Mouse (Mus musculus): ENCODE measurements around the gene Adam19. TPM values are rescaled to one million over a fixed set of nuclear protein-coding genes. Genes with fewer than 3 reads are reported as not detected.

Adam19 gene
- polyA plus RNA-seq, 1 experiment from 2014 or later = 12.5 TPM

DNA sequence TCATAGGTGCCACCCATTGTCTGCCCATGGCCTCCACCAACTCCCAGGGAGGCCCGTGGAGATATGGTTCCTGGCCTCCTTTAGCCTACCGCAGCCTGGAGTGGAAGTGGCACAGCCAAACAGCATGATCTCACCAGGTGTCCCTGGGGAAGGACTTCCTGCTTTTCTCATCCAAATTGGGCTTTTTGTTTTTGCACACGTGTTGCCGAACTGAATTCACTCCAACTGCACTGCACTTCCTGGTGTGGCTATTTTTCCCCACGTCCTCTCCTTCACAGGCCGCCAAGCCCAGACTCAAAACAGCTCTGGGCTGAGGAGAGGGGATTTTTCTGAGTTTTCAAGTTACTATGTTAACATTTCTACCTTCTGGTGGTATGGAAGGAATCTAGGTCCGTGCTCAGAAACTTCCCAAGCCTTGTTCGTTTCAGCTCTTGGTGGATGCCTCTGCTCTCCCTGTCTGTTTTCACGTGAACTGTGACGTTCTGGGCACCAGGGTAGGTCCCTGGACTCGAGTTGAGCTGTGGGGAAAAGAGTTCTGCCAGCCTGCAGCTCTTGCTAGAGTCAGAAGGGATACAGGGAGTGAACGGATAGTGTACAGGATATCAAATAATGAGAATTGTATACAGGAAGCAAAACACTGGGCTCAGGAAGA, 13.1 kb downstream of the Adam19 start:
- no peak for ATAC-seq (ENCODE audit: low FRiP score, low read depth)
- H3K27ac ChIP-seq (replicated peaks) = peak overlapping the region; percentile 56

DNA sequence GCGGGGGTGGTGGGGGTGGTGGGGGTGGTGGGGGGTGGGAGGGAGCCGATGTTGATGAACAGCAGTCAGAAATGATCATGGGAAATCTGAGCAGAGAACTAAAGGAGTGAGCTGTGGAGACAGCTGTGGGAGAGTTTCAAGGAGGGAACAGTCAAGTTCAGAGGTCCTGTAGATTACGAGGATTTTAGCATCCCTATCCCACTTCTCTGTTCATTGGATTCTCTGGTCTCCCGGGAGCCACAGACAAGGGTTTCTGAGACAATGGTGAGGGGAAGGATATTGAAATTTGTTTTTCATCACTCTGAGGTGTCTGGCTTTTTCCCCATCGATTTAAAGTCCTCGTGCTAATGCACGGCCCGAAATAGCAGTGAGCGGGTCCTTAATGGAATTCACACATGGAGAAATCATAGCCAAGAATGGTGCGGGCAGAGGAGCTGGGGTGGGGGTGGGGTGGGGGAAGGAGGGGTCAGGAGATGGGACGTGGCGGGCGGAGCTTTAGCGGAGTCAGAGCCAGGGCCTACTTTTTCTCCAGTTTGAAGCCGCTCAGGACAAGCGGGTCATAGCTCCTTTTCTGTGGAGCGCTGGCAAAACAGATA, 13.7 kb downstream of the Adam19 start:
- no peaks in the 10 kb centered on the region for H3K9me3 ChIP-seq
- H3K36me3 ChIP-seq = no peaks in the 10 kb centered on the region
- 23% methylated on average over 17 of the region's 17 CpGs for WGBS
- no peak overlapping the region; the same call in 1 of the 2 replicates for H3K9ac ChIP-seq (replicated peaks)
- ATAC-seq (ENCODE audit: low FRiP score, low read depth) = 0 out of 2 replicates have a peak, but pooled peaks have one; percentile 30
- 0 out of 2 replicates have a peak overlapping the region, but pooled peaks have one; percentile 17 for H3K4me2 ChIP-seq (replicated peaks)
- no peak overlapping the region for H3K4me3 ChIP-seq
- H3K4me1 ChIP-seq = peaks cover 19% of the 10 kb centered on the region
- peak overlapping the region; percentile 56 for H3K27ac ChIP-seq (replicated peaks)
- H3K27me3 ChIP-seq = no peaks in the 10 kb centered on the region

More for the DNA sequence above, 13.1 kb downstream of the Adam19 start:
- WGBS = 36% methylated on average over 12 of the region's 12 CpGs
- H3K27me3 ChIP-seq = no peaks in the 10 kb centered on the region
- no peak overlapping the region for H3K9ac ChIP-seq (replicated peaks)
- peaks cover 19% of the 10 kb centered on the region for H3K4me1 ChIP-seq
- 0 out of 2 replicates have a peak overlapping the region, but pooled peaks have one; percentile 17 for H3K4me2 ChIP-seq (replicated peaks)
- no peak overlapping the region for H3K4me3 ChIP-seq
- no peaks in the 10 kb centered on the region for H3K9me3 ChIP-seq
- no peaks in the 10 kb centered on the region for H3K36me3 ChIP-seq

DNA sequence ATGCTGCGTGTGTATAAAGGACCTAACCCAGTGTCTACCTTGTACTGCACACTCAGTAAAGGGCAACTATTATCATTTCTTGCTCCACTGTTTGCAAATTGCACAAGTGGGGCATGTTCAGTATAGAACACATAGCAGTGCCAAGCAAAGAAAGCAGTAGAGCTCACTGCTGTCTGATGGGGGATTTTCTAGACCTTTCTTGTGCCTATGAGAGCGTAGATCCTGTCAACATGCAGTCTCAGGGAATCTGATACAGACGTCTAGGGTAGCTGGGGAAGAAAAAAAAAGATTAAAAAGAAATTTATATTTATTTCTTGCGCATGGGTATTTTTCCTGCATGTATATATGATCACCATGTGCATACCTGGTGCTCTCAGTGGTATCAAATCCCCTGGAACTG, 14.4 kb downstream of the Adam19 start:
- H3K27ac ChIP-seq (replicated peaks) = peak overlapping the region; percentile 56; the same call in 1 of the 2 replicates

DNA sequence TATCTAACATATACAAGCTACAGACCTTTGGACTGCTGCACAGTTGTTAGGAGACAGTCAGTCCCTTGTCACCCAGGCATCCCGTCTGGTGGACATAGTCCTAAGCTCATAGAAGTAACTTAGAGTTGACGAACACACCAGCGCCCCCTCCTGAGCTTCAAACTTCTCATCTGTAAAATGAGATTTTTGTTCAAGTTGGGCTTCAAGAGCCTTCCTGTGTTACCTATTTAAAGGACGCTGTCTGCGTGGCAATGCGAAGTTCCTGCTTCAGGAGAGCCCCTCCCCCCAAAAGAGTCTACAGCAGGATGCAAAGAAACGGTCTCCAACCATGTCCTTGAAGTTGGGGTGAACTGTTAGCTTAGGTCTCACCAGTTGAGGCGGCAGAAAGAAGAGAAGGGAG, 15.0 kb downstream of the Adam19 start:
- H3K4me1 ChIP-seq = peaks cover 11% of the 10 kb centered on the region
- 79% methylated on average over 8 of the region's 8 CpGs for WGBS
- H3K4me2 ChIP-seq (replicated peaks) = no peak overlapping the region
- no peak overlapping the region for H3K27ac ChIP-seq (replicated peaks)
- H3K9me3 ChIP-seq = no peaks in the 10 kb centered on the region
- H3K9ac ChIP-seq (replicated peaks) = no peak overlapping the region
- no peak for ATAC-seq (ENCODE audit: low FRiP score, low read depth)
- no peaks in the 10 kb centered on the region for H3K27me3 ChIP-seq
- no peak overlapping the region for H3K4me3 ChIP-seq
- H3K36me3 ChIP-seq = no peaks in the 10 kb centered on the region; the same call in 1 of the 2 replicates

More for the DNA sequence above, 14.4 kb downstream of the Adam19 start:
- Histone ChIP-seq H3K9ac (replicated peaks) (no peak overlapping the region), H3K36me3 (no peaks in the 10 kb centered on the region), H3K4me3 (no peak overlapping the region), H3K9me3 (no peaks in the 10 kb centered on the region), H3K27me3 (no peaks in the 10 kb centered on the region), H3K4me1 (peaks cover 13% of the 10 kb centered on the region), H3K4me2 (replicated peaks) (0 out of 2 replicates have a peak overlapping the region, but pooled peaks have one; percentile 17)
- no peak for ATAC-seq (ENCODE audit: low FRiP score, low read depth)
- WGBS = 82% methylated on average over 4 of the region's 4 CpGs

DNA sequence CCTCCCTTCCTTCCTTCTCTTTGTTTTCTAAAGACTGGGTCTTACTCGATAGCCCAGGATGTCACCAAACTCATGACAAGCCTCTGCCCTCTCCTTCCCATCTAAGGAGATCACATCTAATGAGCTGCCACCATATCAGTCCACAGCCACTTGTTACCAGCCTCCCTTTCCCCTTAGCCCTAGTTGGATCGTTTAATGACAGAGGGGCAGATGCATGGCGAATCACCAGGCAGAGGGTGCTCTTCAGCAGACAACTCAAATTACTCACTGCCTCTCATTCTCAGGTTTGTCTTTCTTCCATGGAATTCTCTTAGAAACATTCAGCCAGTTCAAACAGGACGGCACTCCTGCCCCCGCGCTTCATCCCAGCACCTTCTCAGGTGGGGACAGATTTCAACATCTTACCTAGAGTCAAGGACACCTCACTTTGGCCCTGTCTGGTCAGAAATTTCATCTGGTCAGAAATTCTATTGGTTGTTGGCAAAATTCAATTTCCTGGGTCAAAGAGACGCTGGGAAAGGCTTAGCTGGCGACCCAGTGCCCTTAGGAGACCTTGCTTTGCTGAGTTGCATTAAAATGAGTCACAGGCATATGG, 16.8 kb downstream of the Adam19 start:
- 76% methylated on average over 8 of the region's 8 CpGs for WGBS
- Histone ChIP-seq H3K36me3 (peaks cover 5% of the 10 kb centered on the region; the same call in 1 of the 2 replicates), H3K4me3 (no peak overlapping the region), H3K4me1 (peaks cover 11% of the 10 kb centered on the region), H3K27me3 (no peaks in the 10 kb centered on the region), H3K4me2 (replicated peaks) (no peak overlapping the region), H3K9me3 (no peaks in the 10 kb centered on the region), H3K27ac (replicated peaks) (no peak overlapping the region), H3K9ac (replicated peaks) (no peak overlapping the region)
- no peak for ATAC-seq (ENCODE audit: low FRiP score, low read depth)

DNA sequence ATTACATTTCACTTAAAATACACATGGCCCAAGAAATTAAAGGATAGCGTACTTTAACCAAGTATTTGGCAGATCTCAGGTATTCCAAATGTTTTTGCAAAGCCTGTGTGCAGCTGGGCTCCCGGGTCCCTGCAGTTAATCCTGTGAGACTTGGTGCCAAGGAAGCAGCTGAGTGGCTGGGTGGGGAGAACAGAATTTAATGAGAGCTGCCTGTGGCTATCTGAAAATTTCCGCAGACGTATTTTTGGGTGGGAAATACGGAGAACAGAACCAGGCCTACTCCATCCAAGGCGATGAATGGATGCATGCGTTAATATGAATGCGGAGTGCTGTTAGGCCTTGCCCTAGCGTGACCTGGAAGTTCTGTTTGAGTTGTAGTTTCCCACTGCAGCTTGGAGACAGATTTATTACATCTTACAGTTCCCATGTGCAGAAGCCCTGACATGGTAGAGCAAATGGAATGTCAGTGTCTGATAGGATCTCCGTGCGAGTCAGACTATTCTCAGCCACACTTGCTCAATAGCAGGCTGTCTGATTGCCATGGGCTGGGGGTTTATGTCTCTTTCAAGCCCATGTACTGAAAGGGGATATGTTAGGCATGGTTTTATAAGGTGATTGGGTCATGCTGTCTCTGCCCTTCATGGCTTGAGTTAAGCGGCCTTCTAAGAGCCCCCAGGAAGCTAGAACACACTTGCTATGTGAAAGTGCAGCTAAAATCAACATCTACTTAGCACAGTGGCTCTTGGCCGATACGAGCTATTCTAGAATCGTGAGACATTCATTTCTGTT, 17.5 kb downstream of the Adam19 start:
- ATAC-seq (ENCODE audit: low FRiP score, low read depth) = no peak
- Histone ChIP-seq H3K4me3 (no peak overlapping the region), H3K4me1 (peaks cover 11% of the 10 kb centered on the region), H3K9me3 (no peaks in the 10 kb centered on the region), H3K36me3 (peaks cover 5% of the 10 kb centered on the region; the same call in 1 of the 2 replicates), H3K9ac (replicated peaks) (no peak overlapping the region), H3K4me2 (replicated peaks) (no peak overlapping the region), H3K27me3 (no peaks in the 10 kb centered on the region), H3K27ac (replicated peaks) (no peak overlapping the region)
- 80% methylated on average over 15 of the region's 15 CpGs for WGBS

DNA sequence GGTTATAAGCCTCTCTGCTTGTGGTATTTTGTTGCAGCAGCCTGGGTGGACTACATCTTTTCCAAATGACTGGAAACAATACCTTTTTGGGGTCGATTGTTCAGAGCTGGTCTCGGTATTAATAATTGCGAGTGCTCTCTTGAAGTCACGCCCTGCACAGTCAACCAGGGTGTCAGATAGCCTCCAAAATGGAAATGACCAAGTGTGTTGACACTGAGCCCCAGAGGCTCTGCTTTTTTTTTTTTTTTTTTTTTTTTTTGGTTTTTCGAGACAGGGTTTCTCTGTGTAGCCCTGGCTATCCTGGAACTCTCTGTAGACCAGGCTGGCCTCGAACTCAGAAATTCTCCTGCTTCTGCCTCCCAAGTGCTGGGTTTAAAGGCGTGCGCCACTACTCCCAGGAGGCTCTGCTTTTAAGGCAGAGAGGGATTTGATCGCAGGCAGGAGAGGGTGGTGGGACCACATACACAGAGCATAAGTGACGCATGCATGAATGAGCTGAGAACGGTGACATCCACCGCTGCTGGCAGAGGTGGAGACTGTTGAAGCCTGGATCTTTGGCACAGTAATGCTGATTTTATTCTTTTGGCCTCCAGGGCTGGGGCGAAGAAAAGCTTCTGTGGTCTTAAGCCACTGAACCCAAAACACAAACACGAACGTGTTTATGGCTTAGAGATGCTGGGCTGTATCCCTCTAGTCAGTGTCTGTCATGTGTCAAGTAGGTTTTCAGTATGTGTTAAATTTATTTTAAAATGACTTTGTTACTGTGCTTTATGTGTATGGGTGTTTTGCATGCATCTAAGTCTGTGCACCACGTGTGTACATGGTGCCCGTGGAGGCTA, 18.3 kb downstream of the Adam19 start:
- Histone ChIP-seq H3K9me3 (no peaks in the 10 kb centered on the region), H3K4me2 (replicated peaks) (no peak overlapping the region), H3K27me3 (no peaks in the 10 kb centered on the region), H3K27ac (replicated peaks) (no peak overlapping the region), H3K4me1 (peaks cover 10% of the 10 kb centered on the region), H3K9ac (replicated peaks) (no peak overlapping the region), H3K4me3 (no peak overlapping the region), H3K36me3 (peaks cover 5% of the 10 kb centered on the region; the same call in 1 of the 2 replicates)
- ATAC-seq (ENCODE audit: low FRiP score, low read depth) = no peak
- WGBS = 88% methylated on average over 17 of the region's 17 CpGs

DNA sequence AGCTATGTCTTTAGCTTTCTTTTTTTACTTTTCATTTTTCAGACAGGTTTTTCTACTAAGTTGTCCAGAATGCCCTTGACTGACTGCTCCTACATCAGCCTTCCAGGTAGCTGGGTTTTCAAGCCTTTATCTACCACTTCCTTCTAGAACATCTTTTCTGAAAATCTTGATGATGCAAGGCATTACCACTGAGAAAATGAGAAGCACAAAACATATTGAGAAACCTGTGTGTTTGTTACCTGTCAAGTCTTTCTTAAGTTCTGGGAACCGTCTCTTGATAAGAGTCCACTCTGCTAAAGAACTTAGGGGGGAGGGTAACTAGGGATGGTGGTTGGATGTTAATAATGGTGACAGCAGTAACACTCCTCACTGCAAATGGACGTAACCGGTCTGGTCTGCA, 19.7 kb downstream of the Adam19 start:
- Histone ChIP-seq H3K4me3 (no peak overlapping the region), H3K27me3 (no peaks in the 10 kb centered on the region), H3K9ac (replicated peaks) (no peak overlapping the region), H3K27ac (replicated peaks) (no peak overlapping the region), H3K9me3 (no peaks in the 10 kb centered on the region), H3K36me3 (peaks cover 5% of the 10 kb centered on the region; the same call in 1 of the 2 replicates), H3K4me1 (no peaks in the 10 kb centered on the region), H3K4me2 (replicated peaks) (no peak overlapping the region)
- WGBS = 92% methylated on average over 3 of the region's 3 CpGs
- no peak for ATAC-seq (ENCODE audit: low FRiP score, low read depth)

DNA sequence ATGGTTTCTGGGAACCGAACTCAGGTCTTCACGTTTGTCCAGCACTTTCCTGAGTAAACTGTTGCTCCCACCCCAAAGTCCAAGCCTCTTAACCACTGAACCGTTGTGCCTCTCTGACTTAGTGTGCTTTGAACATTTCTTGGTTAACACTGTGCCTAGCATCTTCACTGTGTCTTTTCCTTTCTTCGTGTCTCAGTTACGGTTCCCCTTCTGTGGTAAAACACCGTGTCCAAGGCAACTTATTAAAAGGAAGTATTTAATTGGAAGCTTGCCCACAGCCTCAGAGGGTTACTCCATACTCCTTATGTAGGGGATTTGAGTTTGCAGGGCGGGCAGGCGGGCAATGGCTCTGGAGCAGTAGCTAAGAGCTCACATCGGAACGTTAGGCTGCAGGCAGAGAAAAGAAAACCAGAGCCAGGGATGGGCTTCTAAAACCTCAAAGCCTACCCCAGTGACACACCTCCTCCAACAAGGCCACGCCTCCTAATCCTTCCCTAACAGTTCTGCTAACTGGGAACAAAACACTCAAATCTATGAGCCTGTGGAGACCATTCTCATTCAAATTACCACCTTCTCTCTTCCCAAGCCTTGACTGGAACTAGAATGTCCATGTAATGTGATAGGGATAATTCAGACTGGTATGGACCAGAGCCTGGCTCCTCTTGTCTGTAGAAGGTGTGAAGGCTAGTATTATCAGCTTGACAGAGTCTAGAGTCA, 20.8 kb downstream of the Adam19 start:
- Histone ChIP-seq H3K4me1 (no peaks in the 10 kb centered on the region), H3K4me2 (replicated peaks) (no peak overlapping the region), H3K9me3 (no peaks in the 10 kb centered on the region), H3K36me3 (peaks cover 5% of the 10 kb centered on the region; the same call in 1 of the 2 replicates), H3K27me3 (no peaks in the 10 kb centered on the region), H3K9ac (replicated peaks) (no peak overlapping the region), H3K27ac (replicated peaks) (no peak overlapping the region), H3K4me3 (no peak overlapping the region)
- WGBS = 91% methylated on average over 11 of the region's 11 CpGs
- no peak for ATAC-seq (ENCODE audit: low FRiP score, low read depth)

DNA sequence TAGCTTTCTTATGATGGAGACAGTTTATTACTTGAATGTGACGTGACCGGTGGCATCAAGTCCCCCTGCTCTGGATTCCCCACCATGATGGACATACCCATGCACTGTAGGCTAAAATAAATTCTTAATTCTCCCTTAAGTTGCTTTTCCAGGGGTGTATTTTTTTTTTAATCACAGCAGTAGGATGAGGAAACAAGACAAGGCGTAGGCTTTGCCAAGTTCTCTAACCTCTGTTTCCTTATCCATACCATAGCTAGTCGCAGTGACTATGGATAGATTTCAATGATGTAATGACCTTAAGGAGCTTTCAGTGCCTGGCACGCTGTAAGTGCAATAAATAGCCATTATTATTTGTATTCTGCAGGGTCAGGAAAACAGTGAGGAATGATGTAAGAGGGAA, 21.5 kb downstream of the Adam19 start:
- H3K36me3 ChIP-seq = peaks cover 5% of the 10 kb centered on the region; the same call in 1 of the 2 replicates
- H3K4me3 ChIP-seq = no peak overlapping the region
- H3K27me3 ChIP-seq = no peaks in the 10 kb centered on the region
- no peak overlapping the region for H3K27ac ChIP-seq (replicated peaks)
- H3K9ac ChIP-seq (replicated peaks) = no peak overlapping the region
- ATAC-seq (ENCODE audit: low FRiP score, low read depth) = no peak
- H3K4me2 ChIP-seq (replicated peaks) = no peak overlapping the region
- H3K9me3 ChIP-seq = no peaks in the 10 kb centered on the region
- 93% methylated on average over 5 of the region's 5 CpGs for WGBS
- H3K4me1 ChIP-seq = no peaks in the 10 kb centered on the region
